In the genomic region with DNA sequence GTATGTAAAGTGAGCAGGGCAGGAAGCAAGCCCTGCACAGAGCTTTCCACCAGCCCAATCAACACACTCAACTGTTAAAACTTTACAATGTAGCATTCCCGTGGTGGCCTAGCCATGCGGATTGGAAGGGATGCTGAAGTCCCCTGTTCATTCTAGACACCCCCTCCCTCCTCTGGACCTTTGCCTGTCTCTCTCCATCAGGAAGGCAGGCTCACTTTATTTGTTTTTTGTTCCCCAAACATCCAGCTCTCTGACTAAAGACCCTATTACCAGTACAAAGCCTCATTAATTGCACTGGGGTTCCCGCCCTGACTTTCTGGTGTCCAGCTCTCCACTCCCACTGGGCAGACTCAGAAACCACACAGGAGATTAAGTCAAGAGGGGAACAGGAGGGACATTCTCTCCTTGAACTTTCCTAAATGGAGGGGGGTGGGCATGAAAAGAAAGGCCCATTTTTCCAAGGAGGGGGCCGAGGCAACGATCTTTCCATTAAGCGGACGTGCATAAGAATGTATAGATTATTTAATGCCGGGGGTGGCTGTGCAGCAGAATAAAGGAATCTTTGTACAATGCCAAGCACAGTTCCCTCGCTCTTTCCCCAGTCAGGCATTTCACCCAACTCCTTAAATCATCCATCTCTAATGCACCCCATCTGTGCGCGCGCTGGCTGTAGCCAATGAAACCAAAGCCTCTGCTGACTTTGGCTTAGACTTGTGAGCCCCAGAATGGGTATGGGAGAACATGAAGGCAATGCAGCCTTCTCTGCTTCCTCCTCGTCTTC, we compare ENCODE assay signal across 10 mouse cellular contexts. TPM values are rescaled to one million over a fixed set of nuclear protein-coding genes. Genes with fewer than 3 reads are reported as not detected.
A peak's percentile ranks its signal among the peaks of the same experiment; 100 is the strongest.
DNase-seq lines count a peak whose midpoint lies in the region; ATAC-seq and TF ChIP-seq lines count a peak whose summit lies in the region.
"Had no signal": no experiment of that assay in that cellular context is flagged by ENCODE, and none has a peak within 500 bp of the region (broad histone marks: within the 10 kb centered on the region; RNA-seq: fewer than 3 reads in every experiment).

No protein-coding gene starts in this region.

- no peak overlapping the region for H3K9ac ChIP-seq in lung, embryonic 14.5 days
- no peak overlapping the region for H3K9ac ChIP-seq in hindbrain, embryonic 11.5 days (ENCODE audit: low read depth, low read length)
- 0 out of 2 replicates have a peak overlapping the region, but pooled peaks have one; percentile 4 for H3K9ac ChIP-seq in neural tube, embryonic 13.5 days

- 58% methylated on average over 13 of the region's 13 CpGs for WGBS in lung, embryonic 14.5 days
- WGBS in hindbrain, embryonic 11.5 days, result 48% methylated on average over 13 of the region's 13 CpGs
- 14% methylated on average over 13 of the region's 13 CpGs for WGBS in neural tube, embryonic 13.5 days

- H3K27ac ChIP-seq in lung, embryonic 14.5 days (ENCODE audit: low read depth), result peak overlapping the region; percentile 58; the same call in 1 of the 2 replicates
- H3K27ac ChIP-seq in hindbrain, embryonic 11.5 days (ENCODE audit: low read depth, low read length), result peak overlapping the region; percentile 48
- peak overlapping the region; percentile 20; the same call in 1 of the 2 replicates for H3K27ac ChIP-seq in neural tube, embryonic 13.5 days (replicated peaks)
- H3K27ac ChIP-seq: macrophage had no signal

- H3K4me1 ChIP-seq in lung, embryonic 14.5 days (ENCODE audit: insufficient read depth), result peaks cover 13% of the 10 kb centered on the region; the same call in 1 of the 2 replicates
- peaks cover 2% of the 10 kb centered on the region; the same call in 1 of the 2 replicates for H3K4me1 ChIP-seq in hindbrain, embryonic 11.5 days (replicated peaks; ENCODE audit: control insufficient read depth, insufficient read depth, low read length)
- H3K4me1 ChIP-seq in neural tube, embryonic 13.5 days (replicated peaks), result peaks cover 45% of the 10 kb centered on the region

- peaks cover 12% of the 10 kb centered on the region; the same call in 1 of the 2 replicates for H3K36me3 ChIP-seq in lung, embryonic 14.5 days (ENCODE audit: insufficient read depth)
- H3K36me3 ChIP-seq in hindbrain, embryonic 11.5 days (ENCODE audit: control insufficient read depth, insufficient read depth, low read length), result no peaks in the 10 kb centered on the region
- peaks cover 12% of the 10 kb centered on the region; the same call in 1 of the 2 replicates for H3K36me3 ChIP-seq in neural tube, embryonic 13.5 days

- H3K4me3 ChIP-seq in lung, embryonic 14.5 days (ENCODE audit: low read depth, low read length), result no peak overlapping the region
- H3K4me3 ChIP-seq in hindbrain, embryonic 11.5 days (ENCODE audit: low read depth, low read length), result no peak overlapping the region
- no peak overlapping the region for H3K4me3 ChIP-seq in neural tube, embryonic 13.5 days

- no peak for TF ChIP-seq CTCF in lung, embryonic 14.5 days (IDR thresholded peaks at IDR 0.05; ENCODE audit: low read depth)

- DNase-seq in cerebellum, postnatal 10 days, result peak; percentile 40 to 54
- no peak for DNase-seq in cerebellum, adult 18-20 months
- peak; percentile 18 for DNase-seq in lung, embryonic 14.5 days
- no peak for DNase-seq in lung, postnatal 4 days
- DNase-seq in hindbrain, embryonic 11.5 days (ENCODE audit: low spot score), result peak; percentile 29
- no peak for DNase-seq in adipocyte (ENCODE audit: low spot score)
- DNase-seq in layer of hippocampus, adult 18-20 months (ENCODE audit: low spot score in 2 of 2), result no peak
- DNase-seq: thymus, postnatal 4 days had no signal

- H3K4me2 ChIP-seq in lung, embryonic 14.5 days, result no peak overlapping the region
- no peak overlapping the region for H3K4me2 ChIP-seq in hindbrain, embryonic 11.5 days (replicated peaks; ENCODE audit: low read depth, low read length)
- H3K4me2 ChIP-seq in neural tube, embryonic 13.5 days, result no peak overlapping the region

- H3K27me3 ChIP-seq in lung, embryonic 14.5 days (ENCODE audit: insufficient read depth, low read length), result no peaks in the 10 kb centered on the region
- H3K27me3 ChIP-seq in hindbrain, embryonic 11.5 days (ENCODE audit: control insufficient read depth, insufficient read depth, low read length), result no peaks in the 10 kb centered on the region
- H3K27me3 ChIP-seq in neural tube, embryonic 13.5 days, result no peaks in the 10 kb centered on the region

- no peaks in the 10 kb centered on the region for H3K9me3 ChIP-seq in lung, embryonic 14.5 days (ENCODE audit: low read depth, low read length)
- no peaks in the 10 kb centered on the region for H3K9me3 ChIP-seq in hindbrain, embryonic 11.5 days (ENCODE audit: control insufficient read depth, low read length)
- no peaks in the 10 kb centered on the region for H3K9me3 ChIP-seq in neural tube, embryonic 13.5 days

- peak; percentile 39; the same call in 1 of the 2 replicates for ATAC-seq in lung, embryonic 14.5 days (ENCODE audit: insufficient read depth)
- peak; percentile 45; the same call in 1 of the 2 replicates for ATAC-seq in hindbrain, embryonic 11.5 days (ENCODE audit: low FRiP score)
- ATAC-seq in neural tube, embryonic 13.5 days (ENCODE audit: low read depth), result peak; percentile 67; the same call in 1 of the 2 replicates

RNA-seq across cellular contexts. Expression of gene Ypel2, which starts 24.3 kb away (rescaled TPM):
- polyA plus RNA-seq in lung, embryonic 14.5 days (2014; fragmentation: Nextera tagmentation; extraction: Ambion mirVana), result 6.8 and 7.0 TPM in 2 replicates
- polyA plus RNA-seq in hindbrain, embryonic 11.5 days (2014; fragmentation: Nextera tagmentation; extraction: Ambion mirVana), result 6.8 and 7.3 TPM in 2 replicates
- 4.6 and 5.3 TPM in 2 replicates for polyA plus RNA-seq in neural tube, embryonic 13.5 days (2015; fragmentation: Nextera tagmentation; extraction: Ambion mirVana)
- total RNA-seq in layer of hippocampus, adult 18-20 months (2021), result 10 to 100 TPM; 27.7 to 27.9 TPM

Comparison
In these comparisons a context has a peak if more than half of its experiments do, and no peak if none do; other contexts are left out.
1. DNase-seq: peak in cerebellum, postnatal 10 days (2 of 2), lung, embryonic 14.5 days (single experiment) and hindbrain, embryonic 11.5 days (single experiment); none in cerebellum, adult 18-20 months (0 of 2), lung, postnatal 4 days (0 of 2), adipocyte (single experiment) and layer of hippocampus, adult 18-20 months (0 of 2).
2. Peak in every context shown above with its lines, with median percentiles within 50 percentile points of each other: ATAC-seq and H3K27ac ChIP-seq.